Mouse (Mus musculus): ENCODE data around the gene Slc24a2. TPM values are rescaled to one million over a fixed set of nuclear protein-coding genes. Genes with fewer than 3 reads are reported as not detected.

Slc24a2 gene
- total RNA-seq (2023) = not detected

GRCm38 (mm10) chr4:87229960-87230551 is at the start of gene Slc24a2:
Slc24a2 (minus strand) TSS chr4:87230477.

All from neutrophil, adult 59 days (primary cell).